Mouse (Mus musculus): ENCODE measurements around the gene Lst1. TPM values are rescaled to one million over a fixed set of nuclear protein-coding genes. Genes with fewer than 3 reads are reported as not detected.
A peak's percentile ranks its signal among the peaks of the same experiment; 100 is the strongest.

Gene Lst1
- polyA plus RNA-seq, 1 experiment from 2014 or later: 26.9 TPM

DNA sequence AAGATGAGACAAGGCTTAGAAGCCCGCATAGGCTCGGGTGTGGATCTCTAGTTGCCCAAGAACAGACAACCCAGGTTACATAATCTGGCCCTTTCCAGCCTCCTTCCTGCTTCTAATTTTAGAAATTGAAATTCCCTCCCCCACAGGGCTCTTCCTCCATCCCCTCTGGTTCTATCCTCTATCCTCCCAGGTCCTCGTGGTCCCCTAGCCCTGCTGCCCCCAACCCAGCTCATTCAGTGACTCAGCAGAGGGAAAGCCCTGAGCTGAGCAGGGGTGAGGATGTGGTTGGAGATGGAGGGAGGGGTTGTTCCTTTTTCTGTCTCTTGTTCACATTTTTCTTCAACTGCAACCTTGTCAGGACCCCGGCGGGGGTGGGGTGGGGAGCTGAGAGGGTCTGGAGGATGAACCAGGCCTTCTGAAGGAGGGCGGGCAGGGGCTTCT is 31.4 kb upstream of the Lst1 start:
- no peak overlapping the region; the same call in 1 of the 2 replicates for H3K27ac ChIP-seq (replicated peaks; ENCODE audit: low read depth, low read length)
- ATAC-seq (ENCODE audit: low read depth) (no peak), DNase-seq (ENCODE audit: low spot score) (no peak)
- no peaks in the 10 kb centered on the region for H3K27me3 ChIP-seq (replicated peaks; ENCODE audit: control insufficient read depth, insufficient read depth, low read length)
- H3K4me3 ChIP-seq (ENCODE audit: low read depth, low read length): no peak overlapping the region
- no peak overlapping the region for H3K4me2 ChIP-seq (ENCODE audit: low read depth, low read length)
- no peaks in the 10 kb centered on the region for H3K9me3 ChIP-seq (ENCODE audit: control insufficient read depth, low read length)
- H3K4me1 ChIP-seq (ENCODE audit: control insufficient read depth, insufficient read depth, low read length): no peaks in the 10 kb centered on the region
- H3K9ac ChIP-seq (ENCODE audit: low read depth, low read length): 0 out of 2 replicates have a peak overlapping the region, but pooled peaks have one; percentile 25
- 79% methylated on average over 6 of the region's 6 CpGs for whole genome bisulfite sequencing
- H3K36me3 ChIP-seq (ENCODE audit: control insufficient read depth, insufficient read depth, low read length): peaks cover 24% of the 10 kb centered on the region

DNA sequence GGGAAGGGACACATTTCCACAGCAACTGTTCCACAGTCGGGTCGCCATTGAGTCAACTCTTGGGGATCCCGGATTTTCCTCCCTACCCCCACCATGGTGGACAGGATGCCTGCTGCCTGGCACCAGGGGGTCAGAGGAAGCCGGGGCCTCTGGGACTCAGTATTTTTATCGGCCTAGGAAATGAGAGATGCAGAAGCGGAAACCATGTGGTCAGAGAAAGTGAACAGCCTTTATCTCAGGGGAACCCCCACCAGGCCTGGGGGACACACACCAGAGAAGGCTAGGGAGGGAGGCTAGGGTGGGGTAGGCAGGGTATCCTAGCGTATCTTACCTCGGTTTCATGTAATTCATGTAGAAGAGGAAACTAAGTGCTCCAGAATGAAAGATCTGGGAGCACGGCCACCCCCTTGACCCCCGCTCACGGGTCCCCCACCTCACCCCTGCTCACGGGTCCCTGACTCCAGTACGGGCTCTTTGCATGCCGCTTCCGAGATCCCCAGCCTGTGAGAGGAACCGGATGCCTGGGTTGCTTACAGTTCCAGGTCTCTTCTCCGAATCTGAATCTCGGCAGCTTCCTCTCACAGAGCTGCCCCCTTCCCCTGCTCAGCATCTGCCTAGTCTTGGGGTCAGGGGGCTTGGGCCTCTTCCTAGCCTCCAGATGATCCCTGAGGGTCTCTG is 30.4 kb upstream of the Lst1 start:
- no peaks in the 10 kb centered on the region for H3K9me3 ChIP-seq (ENCODE audit: control insufficient read depth, low read length)
- H3K36me3 ChIP-seq (ENCODE audit: control insufficient read depth, insufficient read depth, low read length): peaks cover 24% of the 10 kb centered on the region
- H3K9ac ChIP-seq (ENCODE audit: low read depth, low read length): 0 out of 2 replicates have a peak overlapping the region, but pooled peaks have one; percentile 16
- WGBS: 77% methylated on average over 18 of the region's 18 CpGs
- no peak overlapping the region for H3K27ac ChIP-seq (replicated peaks; ENCODE audit: low read depth, low read length)
- no peaks in the 10 kb centered on the region for H3K4me1 ChIP-seq (ENCODE audit: control insufficient read depth, insufficient read depth, low read length)
- ATAC-seq (ENCODE audit: low read depth): no peak
- H3K4me3 ChIP-seq (ENCODE audit: low read depth, low read length): no peak overlapping the region
- no peak overlapping the region for H3K4me2 ChIP-seq (ENCODE audit: low read depth, low read length)
- no peak for DNase-seq (ENCODE audit: low spot score)
- H3K27me3 ChIP-seq (replicated peaks; ENCODE audit: control insufficient read depth, insufficient read depth, low read length): no peaks in the 10 kb centered on the region

DNA sequence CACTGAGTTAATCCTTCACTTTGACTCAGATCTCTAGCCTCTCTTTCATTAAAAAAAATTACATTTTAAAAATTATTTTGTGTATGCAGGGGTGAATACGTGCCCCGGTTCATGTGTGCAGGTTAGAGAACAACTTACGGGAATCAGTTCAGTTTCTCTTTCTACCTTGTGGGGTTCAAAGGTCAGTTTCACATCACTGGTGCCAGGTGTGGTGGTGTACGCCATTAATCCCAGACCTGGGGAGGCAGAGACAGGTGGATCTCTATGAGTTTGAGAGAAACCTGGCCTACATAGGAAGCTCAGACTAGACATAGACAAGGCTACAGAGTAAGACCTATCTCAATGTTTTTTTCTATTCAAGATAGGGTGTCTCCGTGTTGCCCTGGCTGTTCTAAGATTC is 24.8 kb upstream of the Lst1 start:
- Histone ChIP-seq H3K9ac (ENCODE audit: low read depth, low read length) (no peak overlapping the region), H3K27me3 (replicated peaks; ENCODE audit: control insufficient read depth, insufficient read depth, low read length) (no peaks in the 10 kb centered on the region), H3K4me3 (ENCODE audit: low read depth, low read length) (no peak overlapping the region), H3K4me1 (ENCODE audit: control insufficient read depth, insufficient read depth, low read length) (no peaks in the 10 kb centered on the region), H3K27ac (replicated peaks; ENCODE audit: low read depth, low read length) (no peak overlapping the region), H3K9me3 (ENCODE audit: control insufficient read depth, low read length) (no peaks in the 10 kb centered on the region), H3K4me2 (ENCODE audit: low read depth, low read length) (no peak overlapping the region), H3K36me3 (ENCODE audit: control insufficient read depth, insufficient read depth, low read length) (no peaks in the 10 kb centered on the region)
- ATAC-seq (ENCODE audit: low read depth) (no peak), DNase-seq (ENCODE audit: low spot score) (no peak)
- WGBS: 92% methylated on average over 5 of the region's 5 CpGs

DNA sequence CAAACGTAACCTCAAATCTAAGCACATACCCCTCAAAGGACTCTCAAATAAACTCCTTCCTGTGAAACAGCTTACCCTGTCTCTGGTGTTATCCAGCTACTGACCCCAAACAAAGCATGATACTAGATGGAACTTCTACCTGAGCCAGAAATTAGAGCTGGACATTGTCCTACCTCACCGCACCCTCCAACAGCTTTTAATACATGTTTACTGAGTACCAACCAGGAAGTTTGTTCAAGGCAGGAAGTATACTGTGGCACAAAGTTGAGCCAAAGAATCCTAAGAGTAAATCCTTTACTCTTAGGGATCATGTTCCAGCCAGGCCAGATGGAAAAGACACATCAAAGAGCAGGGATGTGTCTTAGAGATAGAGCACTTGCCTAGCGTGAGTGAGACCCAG is 22.4 kb upstream of the Lst1 start:
- no peak for ATAC-seq (ENCODE audit: low read depth)

GRCm38 (mm10) chr17:35209785-35210535 is 21.7 kb upstream of the Lst1 start:
- H3K9ac ChIP-seq (ENCODE audit: low read depth, low read length): no peak overlapping the region
- H3K27me3 ChIP-seq (replicated peaks; ENCODE audit: control insufficient read depth, insufficient read depth, low read length): 0 out of 2 replicates have a peak, but pooled peaks cover 4% of the 10 kb centered on the region
- H3K4me3 ChIP-seq (ENCODE audit: low read depth, low read length): no peak overlapping the region
- 75% methylated on average over 12 of the region's 12 CpGs for WGBS
- H3K27ac ChIP-seq (replicated peaks; ENCODE audit: low read depth, low read length): no peak overlapping the region
- H3K36me3 ChIP-seq (ENCODE audit: control insufficient read depth, insufficient read depth, low read length): no peaks in the 10 kb centered on the region
- no peaks in the 10 kb centered on the region for H3K4me1 ChIP-seq (ENCODE audit: control insufficient read depth, insufficient read depth, low read length)
- no peaks in the 10 kb centered on the region for H3K9me3 ChIP-seq (ENCODE audit: control insufficient read depth, low read length)
- DNase-seq (ENCODE audit: low spot score) (no peak), ATAC-seq (ENCODE audit: low read depth) (no peak)
- no peak overlapping the region for H3K4me2 ChIP-seq (ENCODE audit: low read depth, low read length)

More for the DNA sequence above, 22.4 kb upstream of the Lst1 start:
- no peak overlapping the region for H3K4me2 ChIP-seq (ENCODE audit: low read depth, low read length)
- H3K27me3 ChIP-seq (replicated peaks; ENCODE audit: control insufficient read depth, insufficient read depth, low read length): no peaks in the 10 kb centered on the region
- DNase-seq (ENCODE audit: low spot score): no peak
- H3K36me3 ChIP-seq (ENCODE audit: control insufficient read depth, insufficient read depth, low read length): no peaks in the 10 kb centered on the region
- H3K9me3 ChIP-seq (ENCODE audit: control insufficient read depth, low read length): no peaks in the 10 kb centered on the region
- no peak overlapping the region for H3K27ac ChIP-seq (replicated peaks; ENCODE audit: low read depth, low read length)
- 59% methylated on average over 3 of the region's 3 CpGs for WGBS
- no peak overlapping the region for H3K9ac ChIP-seq (ENCODE audit: low read depth, low read length)
- no peaks in the 10 kb centered on the region for H3K4me1 ChIP-seq (ENCODE audit: control insufficient read depth, insufficient read depth, low read length)
- no peak overlapping the region for H3K4me3 ChIP-seq (ENCODE audit: low read depth, low read length)

DNA sequence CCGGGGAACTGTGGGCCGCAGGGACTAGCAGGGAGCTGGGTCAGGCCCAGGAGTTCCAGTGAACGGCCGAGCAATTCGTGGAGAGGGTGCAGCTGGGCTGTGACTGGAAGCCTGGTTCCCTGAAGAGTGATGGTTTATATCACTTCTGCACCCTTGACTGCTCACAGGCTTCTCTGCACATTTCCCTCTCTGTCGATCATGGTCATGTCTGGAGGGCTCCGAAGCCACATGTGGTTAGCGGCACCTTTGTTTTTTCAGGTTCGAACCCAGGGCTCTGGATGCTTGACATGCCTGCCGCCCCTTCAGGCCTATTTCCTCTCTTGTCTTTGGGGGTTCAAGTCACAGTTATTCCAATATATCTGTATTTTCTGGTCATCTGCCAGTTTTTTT is 17.1 kb upstream of the Lst1 start:
- Histone ChIP-seq H3K27ac (replicated peaks; ENCODE audit: low read depth, low read length) (no peak overlapping the region), H3K4me3 (ENCODE audit: low read depth, low read length) (no peak overlapping the region), H3K36me3 (ENCODE audit: control insufficient read depth, insufficient read depth, low read length) (no peaks in the 10 kb centered on the region), H3K9ac (ENCODE audit: low read depth, low read length) (no peak overlapping the region), H3K4me2 (ENCODE audit: low read depth, low read length) (no peak overlapping the region), H3K9me3 (ENCODE audit: control insufficient read depth, low read length) (no peaks in the 10 kb centered on the region), H3K4me1 (ENCODE audit: control insufficient read depth, insufficient read depth, low read length) (no peaks in the 10 kb centered on the region), H3K27me3 (replicated peaks; ENCODE audit: control insufficient read depth, insufficient read depth, low read length) (peaks cover 22% of the 10 kb centered on the region)
- DNase-seq (ENCODE audit: low spot score) (no peak), ATAC-seq (ENCODE audit: low read depth) (no peak)
- 52% methylated on average over 10 of the region's 10 CpGs for WGBS

DNA sequence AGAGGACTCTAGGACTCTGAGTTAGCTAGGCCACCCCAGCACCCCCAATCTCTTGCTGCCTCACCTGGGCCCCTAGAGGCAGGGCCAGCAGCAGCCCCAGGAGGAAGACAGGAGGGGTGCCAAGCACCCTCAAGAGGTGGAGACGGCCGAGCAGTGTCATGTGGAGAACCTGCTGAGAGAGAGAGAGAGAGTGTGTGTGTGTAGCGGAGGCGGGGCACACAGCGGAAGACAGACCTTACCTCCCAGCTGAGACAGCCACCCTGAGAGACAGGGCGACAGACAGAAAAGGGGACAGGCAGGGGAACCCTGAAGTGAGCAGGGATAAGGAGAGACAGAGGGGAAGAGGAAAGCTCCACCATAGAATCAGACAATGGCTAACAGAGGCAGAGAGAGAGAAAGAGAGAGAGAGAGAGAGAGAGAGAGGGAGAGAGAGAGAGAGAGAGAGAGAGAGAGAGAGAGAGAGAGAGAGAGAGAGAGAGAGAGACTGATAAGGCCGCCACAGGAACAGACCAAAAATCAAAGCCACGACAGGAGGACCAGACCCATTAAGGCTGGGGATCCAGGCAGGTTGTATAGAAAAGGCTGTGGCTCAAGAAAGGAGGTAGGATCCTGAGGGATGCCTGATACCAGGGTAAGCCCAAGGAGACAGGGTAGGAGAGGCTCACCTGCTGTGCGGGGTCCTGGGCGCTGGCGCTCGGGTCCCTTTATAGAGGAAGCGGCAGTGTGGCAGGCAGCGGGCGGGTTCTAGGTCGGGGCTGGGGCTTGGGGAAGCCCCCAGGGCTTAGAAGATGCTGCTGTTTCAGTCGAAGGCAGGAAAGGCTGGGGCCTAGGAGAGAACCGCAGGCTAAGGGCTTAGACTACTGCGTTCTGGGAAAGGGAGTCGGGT is 16.5 kb upstream of the Lst1 start, which contains the start of gene Lta:
Gene Lta (minus strand): TSS at position 858 of the 886 bp plus-strand sequence.
- Histone ChIP-seq H3K4me2 (ENCODE audit: low read depth, low read length) (no peak within 1 kb of the TSS), H3K9me3 (ENCODE audit: control insufficient read depth, low read length) (no peaks in the 10 kb centered on the region), H3K36me3 (ENCODE audit: control insufficient read depth, insufficient read depth, low read length) (no peaks in the 10 kb centered on the region), H3K27ac (replicated peaks; ENCODE audit: low read depth, low read length) (no peak within 1 kb of the TSS), H3K4me1 (ENCODE audit: control insufficient read depth, insufficient read depth, low read length) (no peaks in the 10 kb centered on the region), H3K9ac (ENCODE audit: low read depth, low read length) (no peak within 1 kb of the TSS; the same call in 1 of the 2 replicates), H3K4me3 (ENCODE audit: low read depth, low read length) (no peak within 1 kb of the TSS), H3K27me3 (replicated peaks; ENCODE audit: control insufficient read depth, insufficient read depth, low read length) (peaks cover 22% of the 10 kb centered on the region)
- DNase-seq (ENCODE audit: low spot score): no peak
- ATAC-seq (ENCODE audit: low read depth): no peak
- 18% methylated on average over 15 of the region's 20 CpGs for WGBS

GRCm38 (mm10) chr17:35202442-35202841 is 14.2 kb upstream of the Lst1 start:
- DNase-seq (ENCODE audit: low spot score) (no peak), ATAC-seq (ENCODE audit: low read depth) (no peak)
- H3K27ac ChIP-seq (replicated peaks; ENCODE audit: low read depth, low read length): no peak overlapping the region
- H3K4me1 ChIP-seq (ENCODE audit: control insufficient read depth, insufficient read depth, low read length): no peaks in the 10 kb centered on the region
- no peak overlapping the region for H3K4me3 ChIP-seq (ENCODE audit: low read depth, low read length)
- H3K9ac ChIP-seq (ENCODE audit: low read depth, low read length): no peak overlapping the region
- H3K36me3 ChIP-seq (ENCODE audit: control insufficient read depth, insufficient read depth, low read length): no peaks in the 10 kb centered on the region
- H3K27me3 ChIP-seq (replicated peaks; ENCODE audit: control insufficient read depth, insufficient read depth, low read length): peaks cover 28% of the 10 kb centered on the region
- no peaks in the 10 kb centered on the region for H3K9me3 ChIP-seq (ENCODE audit: control insufficient read depth, low read length)
- H3K4me2 ChIP-seq (ENCODE audit: low read depth, low read length): no peak overlapping the region
- 70% methylated on average over 4 of the region's 4 CpGs for WGBS
